In the genomic region with DNA sequence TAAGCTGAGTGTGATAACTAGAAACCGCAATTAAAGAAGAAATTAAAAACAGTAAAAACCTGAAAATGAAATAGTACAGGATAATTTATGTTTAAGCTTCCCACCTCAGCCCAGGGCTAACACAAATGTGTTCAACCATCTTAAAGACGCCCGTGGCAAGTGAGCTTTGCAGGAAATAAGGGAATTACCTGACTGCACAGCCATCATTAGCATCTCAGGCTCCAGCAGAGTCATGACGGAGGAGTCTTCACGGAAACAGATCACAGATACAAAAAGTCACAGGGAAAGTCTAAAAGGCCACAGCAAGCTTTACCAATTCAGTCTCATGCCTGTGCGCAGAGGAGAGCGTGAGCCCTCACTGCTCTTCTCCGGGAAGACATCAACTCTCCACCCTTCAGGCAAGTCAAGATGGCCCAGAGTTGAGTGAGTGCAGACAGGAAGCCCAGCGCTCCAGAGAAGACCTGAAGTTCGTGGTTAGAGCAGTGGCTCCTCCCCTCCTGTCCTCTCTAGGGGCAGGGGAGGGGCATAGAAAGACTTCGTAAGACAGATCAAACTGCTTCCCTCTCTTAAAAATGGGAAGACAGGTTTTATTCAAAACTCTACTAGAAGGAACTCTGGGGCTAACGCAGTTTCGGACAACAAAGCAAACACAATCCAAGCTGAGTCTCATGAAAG, we compare ENCODE assay signal across 8 mouse cellular contexts.
A peak's percentile ranks its signal among the peaks of the same experiment; 100 is the strongest.
DNase-seq lines count a peak whose midpoint lies in the region; ATAC-seq and TF ChIP-seq lines count a peak whose summit lies in the region.

No protein-coding gene starts in this region.

- no peaks in the 10 kb centered on the region for H3K9me3 ChIP-seq in midbrain, embryonic 16.5 days (replicated peaks; ENCODE audit: control insufficient read depth, low read length, poor library complexity, severe bottlenecking)
- no peaks in the 10 kb centered on the region for H3K9me3 ChIP-seq in midbrain, embryonic 14.5 days (ENCODE audit: control insufficient read depth, low read length)
- no peaks in the 10 kb centered on the region for H3K9me3 ChIP-seq in heart, embryonic 14.5 days (ENCODE audit: control insufficient read depth, low read length)
- no peaks in the 10 kb centered on the region for H3K9me3 ChIP-seq in limb, embryonic 13.5 days

- no peaks in the 10 kb centered on the region for H3K36me3 ChIP-seq in midbrain, embryonic 16.5 days (ENCODE audit: control insufficient read depth, insufficient read depth, low read length)
- H3K36me3 ChIP-seq in midbrain, embryonic 14.5 days (ENCODE audit: control insufficient read depth, insufficient read depth, low read length), result no peaks in the 10 kb centered on the region
- no peaks in the 10 kb centered on the region for H3K36me3 ChIP-seq in heart, embryonic 14.5 days (ENCODE audit: control insufficient read depth, insufficient read depth, low read length)
- no peaks in the 10 kb centered on the region for H3K36me3 ChIP-seq in limb, embryonic 13.5 days
- no peaks in the 10 kb centered on the region for H3K36me3 ChIP-seq in myocyte (ENCODE audit: control insufficient read depth, insufficient read depth)

- no peak overlapping the region for H3K4me3 ChIP-seq in midbrain, embryonic 16.5 days (ENCODE audit: low read depth, low read length)
- H3K4me3 ChIP-seq in midbrain, embryonic 14.5 days (replicated peaks; ENCODE audit: low read depth, low read length), result no peak overlapping the region
- H3K4me3 ChIP-seq in heart, embryonic 14.5 days (ENCODE audit: control insufficient read depth in 1 of 2, insufficient read depth in 1 of 2, low read depth in 1 of 2, low read length in 2 of 2), result peak overlapping the region; percentile 11 to 15; a peak in 2 of 4 replicates
- no peak overlapping the region for H3K4me3 ChIP-seq in limb, embryonic 13.5 days
- no peak overlapping the region for H3K4me3 ChIP-seq in myocyte

- no peak overlapping the region for H3ac ChIP-seq in myocyte (ENCODE audit: control insufficient read depth, insufficient read length)

- 44% methylated on average over 13 of the region's 13 CpGs for WGBS in midbrain, embryonic 16.5 days
- WGBS in midbrain, embryonic 14.5 days, result 42% methylated on average over 13 of the region's 13 CpGs
- WGBS in heart, embryonic 14.5 days, result 41% methylated on average over 13 of the region's 13 CpGs
- WGBS in limb, embryonic 13.5 days, result 47% methylated on average over 13 of the region's 13 CpGs

- H3K4me1 ChIP-seq in midbrain, embryonic 16.5 days (ENCODE audit: control insufficient read depth, insufficient read depth, low read length), result peaks cover 27% of the 10 kb centered on the region
- peaks cover 18% of the 10 kb centered on the region for H3K4me1 ChIP-seq in midbrain, embryonic 14.5 days (ENCODE audit: control insufficient read depth, insufficient read depth, low read length)
- peaks cover 19 to 34% of the 10 kb centered on the region in 2 experiments for H3K4me1 ChIP-seq in heart, embryonic 14.5 days (ENCODE audit: control insufficient read depth in 2 of 2, insufficient read depth in 2 of 2, low read length in 2 of 2)
- peaks cover 47% of the 10 kb centered on the region for H3K4me1 ChIP-seq in limb, embryonic 13.5 days

- ATAC-seq in midbrain, embryonic 16.5 days, result no peak
- ATAC-seq in midbrain, embryonic 14.5 days (ENCODE audit: low FRiP score, low TSS enrichment), result no peak
- no peak for ATAC-seq in heart, embryonic 14.5 days (ENCODE audit: insufficient number of reproducible peaks, insufficient read depth, low FRiP score, low read depth)
- no peak; the same call in 1 of the 2 replicates for ATAC-seq in limb, embryonic 13.5 days (ENCODE audit: low FRiP score, low read depth)

- peaks cover 77% of the 10 kb centered on the region for H3K79me2 ChIP-seq in myocyte (ENCODE audit: control insufficient read depth, insufficient read depth)

- TF ChIP-seq POLR2A in myocyte (IDR thresholded peaks at IDR 0.05; ENCODE audit: insufficient read length, low read depth), result no peak

- DNase-seq in midbrain, embryonic 14.5 days, result no peak
- peak; percentile 49 for DNase-seq in c-Kit-positive CD71-positive TER-119-negative erythroid progenitor cells, embryonic 14.5 days (ENCODE audit: low read depth)
- no peak for DNase-seq in adipocyte (ENCODE audit: low spot score)
- no peak for DNase-seq in yolk sac, embryonic 10.5 days (ENCODE audit: low spot score)

- peak overlapping the region; percentile 25; the same call in 1 of the 2 replicates for H3K4me2 ChIP-seq in midbrain, embryonic 16.5 days (ENCODE audit: low read length)
- no peak overlapping the region for H3K4me2 ChIP-seq in midbrain, embryonic 14.5 days (ENCODE audit: low read length)
- peak overlapping the region; percentile 49 for H3K4me2 ChIP-seq in heart, embryonic 14.5 days (ENCODE audit: low read length)
- H3K4me2 ChIP-seq in limb, embryonic 13.5 days (replicated peaks), result peak overlapping the region; percentile 41
- H3K4me2 ChIP-seq in myocyte (ENCODE audit: low read depth), result peak overlapping the region; percentile 97

- H3K9ac ChIP-seq in midbrain, embryonic 16.5 days (ENCODE audit: low read depth, low read length), result no peak overlapping the region
- H3K9ac ChIP-seq in midbrain, embryonic 14.5 days (replicated peaks; ENCODE audit: low read length), result no peak overlapping the region
- no peak overlapping the region; the same call in 1 of the 2 replicates for H3K9ac ChIP-seq in heart, embryonic 14.5 days (ENCODE audit: low read length)
- no peak overlapping the region for H3K9ac ChIP-seq in limb, embryonic 13.5 days

- no peak overlapping the region for H3K27ac ChIP-seq in midbrain, embryonic 16.5 days (ENCODE audit: low read length)
- no peak overlapping the region for H3K27ac ChIP-seq in midbrain, embryonic 14.5 days (replicated peaks; ENCODE audit: low read depth, low read length)
- 0 out of 4 replicates have a peak overlapping the region, but pooled peaks of 1 of the 2 experiments have one; percentile 15 for H3K27ac ChIP-seq in heart, embryonic 14.5 days (replicated peaks in 1 of 2; ENCODE audit: control insufficient read depth in 1 of 2, insufficient read depth in 1 of 2, low read depth in 2 of 2, low read length in 2 of 2)
- no peak overlapping the region for H3K27ac ChIP-seq in limb, embryonic 13.5 days

- no peaks in the 10 kb centered on the region for H3K27me3 ChIP-seq in midbrain, embryonic 16.5 days (ENCODE audit: control insufficient read depth, insufficient read depth, low read depth, low read length)
- H3K27me3 ChIP-seq in midbrain, embryonic 14.5 days (ENCODE audit: control insufficient read depth, insufficient read depth, low read length), result no peaks in the 10 kb centered on the region
- H3K27me3 ChIP-seq in heart, embryonic 14.5 days (ENCODE audit: control insufficient read depth, insufficient read depth, low read length), result no peaks in the 10 kb centered on the region
- no peaks in the 10 kb centered on the region for H3K27me3 ChIP-seq in limb, embryonic 13.5 days
- no peaks in the 10 kb centered on the region for H3K27me3 ChIP-seq in myocyte (ENCODE audit: control insufficient read depth, insufficient read depth, insufficient read length)

TF ChIP-seq in myocyte, 11 proteins besides CTCF, POLR2A, EP300 and RAD21:
- TF ChIP-seq TCF3 (IDR thresholded peaks at IDR 0.05; ENCODE audit: insufficient read length, low read depth), result no peak
- no peak for TF ChIP-seq MYOD1 (IDR thresholded peaks at IDR 0.05; ENCODE audit: control insufficient read depth in 1 of 3, insufficient read length in 2 of 3, low read depth in 2 of 3)
- no peak for TF ChIP-seq POLR2AphosphoS2 (IDR thresholded peaks at IDR 0.05; ENCODE audit: insufficient read length, low read depth)
- no peak for TF ChIP-seq SRF (IDR thresholded peaks at IDR 0.05; ENCODE audit: control insufficient read depth, insufficient read length, low read depth)
- TF ChIP-seq MYOG (IDR thresholded peaks at IDR 0.05; ENCODE audit: control insufficient read depth in 1 of 3, insufficient read depth in 1 of 3, insufficient read length in 2 of 3, low read depth in 2 of 3), result no peak
- TF ChIP-seq E2F4 (IDR thresholded peaks at IDR 0.05; ENCODE audit: insufficient read depth), result no peak
- no peak for TF ChIP-seq TCF12 (IDR thresholded peaks at IDR 0.05; ENCODE audit: insufficient read depth, poor library complexity, severe bottlenecking)
- no peak for TF ChIP-seq MAX (IDR thresholded peaks at IDR 0.05; ENCODE audit: low read depth)
- TF ChIP-seq USF1 (IDR thresholded peaks at IDR 0.05; ENCODE audit: low read depth), result no peak
- TF ChIP-seq REST (IDR thresholded peaks at IDR 0.05; ENCODE audit: insufficient read depth, insufficient read length), result no peak
- no peak for TF ChIP-seq CEBPB (IDR thresholded peaks at IDR 0.05; ENCODE audit: insufficient read depth, poor library complexity, severe bottlenecking)

Comparison
In these comparisons a context has a peak if more than half of its experiments do, and no peak if none do; other contexts are left out.
1. H3K4me3 ChIP-seq: peak in heart, embryonic 14.5 days (2 of 2); none in midbrain, embryonic 16.5 days (single experiment), midbrain, embryonic 14.5 days (single experiment), limb, embryonic 13.5 days (single experiment) and myocyte (single experiment).